Mouse (Mus musculus): ENCODE data around the gene Eif2s3x. TPM values are rescaled to one million over a fixed set of nuclear protein-coding genes. Genes with fewer than 3 reads are reported as not detected.

The Eif2s3x gene
- total RNA-seq, 2 experiments from 2014 or later = 94.0 to 149 TPM

Other genes with a start within 250 kb of the Eif2s3x start
- not detected for gene AU015836, start 244.2 kb downstream of the Eif2s3x start, total RNA-seq (2021)
- 10 to 100 TPM; 31.3 to 32.1 TPM for gene Zfx, start 89.2 kb downstream of the Eif2s3x start, total RNA-seq (2021)
- 10 to 100 TPM; 24.9 to 27.2 TPM for gene Klhl15, start 21.7 kb upstream of the Eif2s3x start, total RNA-seq (2021)
- not detected for gene Fam90a1b, start 153.9 kb upstream of the Eif2s3x start, total RNA-seq (2021)
- gene Apoo, start 154.3 kb upstream of the Eif2s3x start, total RNA-seq (2021) = 10 to 100 TPM; 71.5 to 84.3 TPM

Measured in left cerebral cortex, postnatal 25 days (tissue).